Mouse (Mus musculus) midbrain, embryonic 16.5 days (tissue): ENCODE results near the gene Slc15a2. TPM values are rescaled to one million over a fixed set of nuclear protein-coding genes. Genes with fewer than 3 reads are reported as not detected.

Source experiments
- ATAC-seq: fragments of 200-750 bp; cut with Nextera tagmentation; 2 replicates; pipeline ENCODE4 v1.8.0; 2017; ENCODE audit warnings: moderate TSS enrichment
- H3K27ac ChIP-seq: fragments of 300-500 bp; sonication (generic); 2 replicates; pipeline ENCODE4 v1.5.1; 2014; ENCODE audit warnings: mild to moderate bottlenecking, low read length, mixed read lengths
- H3K27me3 ChIP-seq: fragments of 300-500 bp; sonication (generic); 2 replicates; pipeline ENCODE4 v1.6.1; 2014; ENCODE audit warnings: low read depth, low read length, mixed read lengths; ENCODE audit not compliant: control insufficient read depth, insufficient read depth
- H3K36me3 ChIP-seq: fragments of 300-500 bp; sonication (generic); 2 replicates; pipeline ENCODE4 v1.6.1; 2014; ENCODE audit warnings: mild to moderate bottlenecking, low read length, moderate library complexity, mixed read lengths; ENCODE audit not compliant: control insufficient read depth, insufficient read depth
- H3K4me1 ChIP-seq: fragments of 300-500 bp; sonication (generic); 2 replicates; pipeline ENCODE4 v1.6.1; 2014; ENCODE audit warnings: mild to moderate bottlenecking, low read length, mixed read lengths; ENCODE audit not compliant: control insufficient read depth, insufficient read depth
- H3K4me2 ChIP-seq: fragments of 300-500 bp; sonication (generic); 2 replicates; pipeline ENCODE4 v1.6.1; 2014; ENCODE audit warnings: mild to moderate bottlenecking, low read length, mixed read lengths
- H3K4me3 ChIP-seq: fragments of 300-500 bp; sonication (generic); 2 replicates; pipeline ENCODE4 v1.5.1; 2014; ENCODE audit warnings: low read depth, mild to moderate bottlenecking, low read length, moderate library complexity, mixed read lengths
- H3K9ac ChIP-seq: fragments of 300-500 bp; sonication (generic); 2 replicates; pipeline ENCODE4 v1.6.1; 2014; ENCODE audit warnings: low read depth, low read length, mixed read lengths
- H3K9me3 ChIP-seq: fragments of 300-500 bp; sonication (generic); replicated peaks from 2 replicates; pipeline ENCODE4 v1.6.1; 2014; ENCODE audit warnings: mild to moderate bottlenecking, low read length, mixed read lengths; ENCODE audit not compliant: control insufficient read depth, poor library complexity, severe bottlenecking
- WGBS: fragments of 180-500 bp; shearing (Covaris S2); extraction: QIAGEN DNeasy Blood & Tissue Kit; methylation state at CpG from one replicate; pipeline ENCODE4 v1.1.7; 2014; 5-methylcytosine and 5-hydroxymethylcytosine counted together
- polyA plus RNA-seq: library from polyadenylated mRNA; unstranded; fragments of >200 nt; fragmentation: Nextera tagmentation; extraction: Ambion mirVana; gene quantifications from 2 replicates; pipeline ENCODE4 v1.2.1, GENCODE M21; 2015

Slc15a2 gene
- polyA plus RNA-seq, 1 experiment from 2014 or later, result 12.5 TPM

GRCm38 (mm10) chr16:36718637-36719036 is 66.1 kb downstream of the Slc15a2 start:
- ATAC-seq, result no peak
- Histone ChIP-seq H3K27me3 (no peaks in the 10 kb centered on the region), H3K27ac (no peak overlapping the region)

GRCm38 (mm10) chr16:36717481-36717880 is 67.3 kb downstream of the Slc15a2 start:
- no peaks in the 10 kb centered on the region for H3K27me3 ChIP-seq
- no peak overlapping the region for H3K9ac ChIP-seq
- ATAC-seq, result no peak
- H3K9me3 ChIP-seq, result no peaks in the 10 kb centered on the region
- no peaks in the 10 kb centered on the region for H3K4me1 ChIP-seq
- H3K4me2 ChIP-seq, result no peak overlapping the region
- H3K27ac ChIP-seq, result no peak overlapping the region
- no peaks in the 10 kb centered on the region for H3K36me3 ChIP-seq
- no peak overlapping the region for H3K4me3 ChIP-seq
- WGBS, result 90% methylated on average over 4 of the region's 4 CpGs

More at GRCm38 (mm10) chr16:36718637-36719036, 66.1 kb downstream of the Slc15a2 start:
- Histone ChIP-seq H3K4me2 (no peak overlapping the region), H3K36me3 (no peaks in the 10 kb centered on the region), H3K9ac (no peak overlapping the region), H3K4me3 (no peak overlapping the region), H3K4me1 (no peaks in the 10 kb centered on the region), H3K9me3 (no peaks in the 10 kb centered on the region)

GRCm38 (mm10) chr16:36711760-36712159 is 73.0 kb downstream of the Slc15a2 start:
- H3K4me1 ChIP-seq, result no peaks in the 10 kb centered on the region
- 94% methylated on average over 12 of the region's 12 CpGs for WGBS
- H3K9ac ChIP-seq, result no peak overlapping the region
- H3K4me2 ChIP-seq, result no peak overlapping the region
- H3K4me3 ChIP-seq, result no peak overlapping the region
- H3K27me3 ChIP-seq, result no peaks in the 10 kb centered on the region
- no peak overlapping the region for H3K27ac ChIP-seq
- H3K36me3 ChIP-seq, result no peaks in the 10 kb centered on the region
- H3K9me3 ChIP-seq, result no peaks in the 10 kb centered on the region
- ATAC-seq, result no peak

- Histone ChIP-seq H3K27me3 (no peaks in the 10 kb centered on the region), H3K9ac (no peak overlapping the region), H3K4me1 (no peaks in the 10 kb centered on the region), H3K4me2 (no peak overlapping the region), H3K27ac (no peak overlapping the region), H3K9me3 (no peaks in the 10 kb centered on the region), H3K4me3 (no peak overlapping the region), H3K36me3 (no peaks in the 10 kb centered on the region)
- no peak for ATAC-seq
- WGBS, result 95% methylated on average over 2 of the region's 2 CpGs
Measured at GRCm38 (mm10) chr16:36710794-36711193, 74.0 kb downstream of the Slc15a2 start.

- no peak overlapping the region for H3K4me3 ChIP-seq
- no peak for ATAC-seq
- no peak overlapping the region for H3K4me2 ChIP-seq
- H3K9ac ChIP-seq, result no peak overlapping the region
- no peak overlapping the region for H3K27ac ChIP-seq
- no peaks in the 10 kb centered on the region for H3K4me1 ChIP-seq
- no peaks in the 10 kb centered on the region for H3K9me3 ChIP-seq
- H3K36me3 ChIP-seq, result no peaks in the 10 kb centered on the region
- H3K27me3 ChIP-seq, result no peaks in the 10 kb centered on the region
- WGBS, result 97% methylated on average over 17 of the region's 17 CpGs
Measured at GRCm38 (mm10) chr16:36709405-36709804, 75.4 kb downstream of the Slc15a2 start.

- no peak for ATAC-seq
- Histone ChIP-seq H3K27me3 (no peaks in the 10 kb centered on the region), H3K9me3 (no peaks in the 10 kb centered on the region), H3K27ac (no peak overlapping the region), H3K4me3 (no peak overlapping the region), H3K9ac (no peak overlapping the region), H3K4me1 (no peaks in the 10 kb centered on the region), H3K36me3 (no peaks in the 10 kb centered on the region), H3K4me2 (no peak overlapping the region)
- WGBS, result 94% methylated on average over 7 of the region's 7 CpGs
Measured at GRCm38 (mm10) chr16:36708751-36709150, 76.0 kb downstream of the Slc15a2 start.

- 71% methylated on average over 5 of the region's 6 CpGs for WGBS
- H3K4me2 ChIP-seq, result no peak overlapping the region
- no peak for ATAC-seq
Measured at GRCm38 (mm10) chr16:36707702-36708423, 76.9 kb downstream of the Slc15a2 start.

GRCm38 (mm10) chr16:36700484-36700883 is 84.3 kb downstream of the Slc15a2 start:
- H3K36me3 ChIP-seq, result no peaks in the 10 kb centered on the region
- H3K9me3 ChIP-seq, result no peaks in the 10 kb centered on the region
- H3K27ac ChIP-seq, result no peak overlapping the region
- H3K4me1 ChIP-seq, result no peaks in the 10 kb centered on the region
- WGBS, result 95% methylated on average over 2 of the region's 2 CpGs
- H3K27me3 ChIP-seq, result no peaks in the 10 kb centered on the region
- no peak overlapping the region for H3K4me3 ChIP-seq
- ATAC-seq, result no peak
- no peak overlapping the region for H3K4me2 ChIP-seq
- no peak overlapping the region for H3K9ac ChIP-seq

More at GRCm38 (mm10) chr16:36707702-36708423, 76.9 kb downstream of the Slc15a2 start:
- no peaks in the 10 kb centered on the region for H3K9me3 ChIP-seq
- no peak overlapping the region for H3K4me3 ChIP-seq
- no peaks in the 10 kb centered on the region for H3K27me3 ChIP-seq
- no peak overlapping the region for H3K27ac ChIP-seq
- H3K4me1 ChIP-seq, result no peaks in the 10 kb centered on the region
- no peak overlapping the region for H3K9ac ChIP-seq
- no peaks in the 10 kb centered on the region for H3K36me3 ChIP-seq
